Mouse (Mus musculus) embryonic stem cell, embryonic (primary cell): ENCODE results near the gene Arhgef17.

ENCODE experiments used
- CTCF ChIA-PET, 4 experiments: fragments of 300-600 bp in 2 of 4; fragments of 350-600 bp in 2 of 4; sonication (Branson Sonifier 250); formaldehyde crosslinking; loops; one replicate each; lab custom pipeline; 2022; ENCODE audit warnings: inconsistent platforms in 2 of 4; lab: Charles Lee
- POLR2A ChIA-PET, 4 experiments: fragments of 300-600 bp in 2 of 4; fragments of 350-600 bp in 2 of 4; sonication (Branson Sonifier 250); formaldehyde crosslinking; loops; one replicate each; lab custom pipeline; 2022; ENCODE audit warnings: antibody characterized with exemption in 4 of 4, inconsistent platforms in 1 of 4; lab: Charles Lee

Arhgef17 gene

GRCm38 (mm10) chr7:100855795-100856573 lies 75.9 kb downstream of the Arhgef17 start:
- ChIA-PET POLR2A (interaction anchor here in 2 of 4 experiments (0.8 to 4.8 kb wide), 9 partner anchors 7 to 538 kb away, joined by 3 to 23 read pairs (median 4); partner anchors contain the start of genes Relt (in 2 of the 2), Arhgef17 (in 1 of the 2) and Fam168a (in 1 of the 2)), CTCF (interaction anchor here in 1 of 4 experiments (1.3 to 1.4 kb wide), 2 partner anchors 13 to 113 kb away, joined by 3 read pairs; no protein-coding TSS in a partner anchor)

DNA sequence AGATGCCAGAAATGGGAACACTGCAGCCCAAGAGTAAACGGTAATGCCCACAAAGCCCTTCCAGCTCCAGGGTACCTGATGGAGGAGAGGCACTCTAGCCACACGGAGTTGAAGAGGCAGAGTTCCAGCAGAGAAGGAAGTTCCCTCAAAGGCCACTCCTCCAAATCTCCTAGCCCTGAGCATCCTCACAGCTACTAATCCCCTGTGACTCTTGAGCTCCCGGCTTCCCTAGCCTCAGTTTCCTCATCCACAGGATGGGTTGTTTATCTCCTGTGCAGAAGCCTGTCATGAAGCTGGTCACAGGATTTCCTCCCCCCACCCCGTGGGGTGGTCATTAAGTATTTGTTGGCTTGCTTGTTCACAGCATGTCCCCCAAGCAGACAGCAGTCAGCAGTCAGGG lies 76.6 kb downstream of the Arhgef17 start:
- POLR2A ChIA-PET: interaction anchor here in 2 of 4 experiments (0.8 to 4.8 kb wide), 8 partner anchors 8 to 149 kb away, joined by 3 to 23 read pairs (median 4); partner anchors contain the start of genes Relt (in 2 of the 2), Arhgef17 (in 1 of the 2) and Fam168a (in 1 of the 2)
- CTCF ChIA-PET: interaction anchor here in 2 of 4 experiments (0.6 to 1.4 kb wide), 2 partner anchors 79 to 113 kb away, joined by 3 to 10 read pairs; no protein-coding TSS in a partner anchor

DNA sequence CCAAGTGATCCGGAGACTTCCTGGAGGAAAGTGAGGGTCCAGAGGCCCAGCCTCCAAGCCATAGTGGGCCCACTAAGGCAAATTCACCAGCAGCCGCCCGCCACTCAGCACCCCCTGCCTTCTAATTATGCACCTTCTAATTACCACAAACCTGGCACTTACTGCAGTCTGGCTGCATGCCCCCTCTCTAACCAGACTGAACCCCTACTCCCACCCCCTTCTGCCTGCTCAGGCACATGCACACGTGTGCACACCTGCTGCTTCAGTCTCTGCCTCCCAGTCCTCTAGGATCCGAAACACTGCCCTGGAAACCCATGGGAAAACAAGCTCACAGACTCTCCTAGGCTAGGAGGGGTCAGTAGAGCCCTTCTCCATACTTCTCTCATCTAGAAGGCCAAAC lies 77.0 kb downstream of the Arhgef17 start:
- ChIA-PET POLR2A (interaction anchor here in 2 of 4 experiments (1.2 to 4.8 kb wide), 5 partner anchors 8 to 77 kb away, joined by 4 to 23 read pairs (median 6); partner anchors contain the start of genes Relt (in 2 of the 2) and Arhgef17 (in 1 of the 2)), CTCF (interaction anchor here in 2 of 4 experiments (0.6 to 1.4 kb wide), 2 partner anchors 78 to 114 kb away, joined by 3 to 10 read pairs; no protein-coding TSS in a partner anchor)

- ChIA-PET POLR2A (interaction anchor here in 3 of 4 experiments (1.0 to 4.8 kb wide), 7 partner anchors 9 to 19 kb away, joined by 3 to 23 read pairs (median 4); partner anchors contain the start of gene Relt (in 3 of the 3)), CTCF (interaction anchor here in 3 of 4 experiments (1.0 to 1.7 kb wide), 3 partner anchors 9 kb away, joined by 3 to 8 read pairs (median 6); partner anchors contain the start of gene Relt (in 3 of the 3))
Observed at GRCm38 (mm10) chr7:100854137-100854814, 77.6 kb downstream of the Arhgef17 start.

GRCm38 (mm10) chr7:100853396-100853795 lies 78.5 kb downstream of the Arhgef17 start:
- CTCF ChIA-PET: interaction anchor here (0.6 to 1.7 kb wide), 6 partner anchors 10 to 666 kb away, joined by 3 to 8 read pairs (median 3); partner anchors contain the start of gene Relt (in 3 of the 4)

DNA sequence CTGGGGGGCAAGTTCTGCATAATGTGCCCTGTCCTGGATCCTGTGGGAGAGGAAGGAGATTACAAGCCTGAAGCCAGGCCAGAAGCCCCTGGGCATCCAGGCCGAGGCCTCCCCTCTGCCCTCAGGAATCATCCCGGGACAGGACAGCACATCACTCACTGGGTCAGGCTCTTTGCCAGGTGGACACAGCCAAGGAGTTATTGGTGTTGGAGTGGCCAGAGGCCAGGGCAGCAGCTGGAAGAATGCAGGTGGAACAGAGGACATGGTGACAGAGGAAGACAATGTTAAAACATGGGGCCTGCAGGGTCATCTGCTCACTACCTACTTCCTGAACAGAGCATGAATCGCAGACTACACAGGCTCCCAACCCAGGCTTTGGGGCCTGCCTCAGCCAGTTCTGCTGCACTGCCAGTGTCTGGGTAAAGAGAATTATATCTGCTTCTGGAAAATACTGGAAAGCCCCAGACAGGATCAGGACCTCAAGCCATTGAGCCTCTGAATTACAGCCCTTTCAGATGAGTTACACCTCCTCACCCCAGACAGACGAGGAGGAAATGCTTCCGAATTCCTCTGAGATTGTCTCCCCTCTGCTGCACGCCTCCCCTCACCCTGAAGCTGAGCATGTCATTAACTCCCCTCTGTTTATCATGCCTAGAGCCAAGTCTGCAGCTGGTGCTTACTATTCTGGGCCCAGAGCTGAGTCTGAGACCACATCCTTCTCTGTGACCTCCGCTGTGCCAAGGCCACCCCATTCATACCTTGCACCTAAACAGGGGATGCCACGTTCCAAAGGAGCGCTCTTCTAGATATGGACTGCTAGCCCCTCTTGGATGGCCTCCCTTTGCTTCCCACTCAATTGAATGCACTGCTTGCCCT lies 80.2 kb downstream of the Arhgef17 start:
- CTCF ChIA-PET: no interaction called here
- POLR2A ChIA-PET: interaction anchor here in 2 of 4 experiments (1.0 to 4.8 kb wide), 2 partner anchors 9 to 12 kb away, joined by 4 to 23 read pairs; partner anchors contain the start of gene Relt (in 1 of the 2)

More at GRCm38 (mm10) chr7:100853396-100853795, 78.5 kb downstream of the Arhgef17 start:
- POLR2A ChIA-PET: interaction anchor here in 3 of 4 experiments (0.7 to 4.8 kb wide), 6 partner anchors 9 to 40 kb away, joined by 3 to 23 read pairs (median 4); partner anchors contain the start of gene Relt (in 3 of the 3)

GRCm38 (mm10) chr7:100849508-100849907 lies 82.4 kb downstream of the Arhgef17 start:
- CTCF ChIA-PET: interaction anchor here (0.6 to 2.5 kb wide), 36 partner anchors 8 to 492 kb away, joined by 3 to 29 read pairs (median 4); partner anchors contain the start of gene Relt (in 4 of the 4)
- POLR2A ChIA-PET: interaction anchor here in 3 of 4 experiments (0.6 to 3.0 kb wide), 15 partner anchors 11 to 242 kb away, joined by 3 to 21 read pairs (median 4); partner anchors contain the start of genes Relt (in 2 of the 3) and Rab6a (in 1 of the 3)

DNA sequence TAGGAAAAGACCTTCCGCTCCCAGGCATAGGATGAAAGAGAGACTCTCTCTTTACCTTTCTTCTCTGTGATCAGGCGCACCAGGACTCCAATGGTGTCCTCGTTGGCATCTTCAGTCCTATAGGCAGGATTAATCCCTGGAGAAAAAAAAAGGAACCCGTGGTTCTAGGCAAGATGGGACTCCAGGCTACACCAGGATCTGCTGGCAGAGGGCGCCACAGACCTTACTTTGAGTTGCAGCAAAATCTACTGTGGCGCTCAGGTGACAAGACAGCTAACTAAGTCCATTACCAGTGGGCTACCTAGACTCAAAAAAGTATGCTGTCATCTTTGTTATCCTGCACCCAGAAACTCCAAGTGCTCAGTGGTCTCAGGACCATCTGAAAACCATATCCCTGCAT lies 83.2 kb downstream of the Arhgef17 start:
- ChIA-PET CTCF (interaction anchor here (0.6 to 2.5 kb wide), 44 partner anchors 7 to 493 kb away, joined by 3 to 29 read pairs (median 4); partner anchors contain the start of gene Relt (in 4 of the 4)), POLR2A (interaction anchor here (0.5 to 3.0 kb wide), 23 partner anchors 9 to 242 kb away, joined by 3 to 21 read pairs (median 4); partner anchors contain the start of genes Relt (in 3 of the 4), Fam168a (in 1 of the 4) and Rab6a (in 1 of the 4))

DNA sequence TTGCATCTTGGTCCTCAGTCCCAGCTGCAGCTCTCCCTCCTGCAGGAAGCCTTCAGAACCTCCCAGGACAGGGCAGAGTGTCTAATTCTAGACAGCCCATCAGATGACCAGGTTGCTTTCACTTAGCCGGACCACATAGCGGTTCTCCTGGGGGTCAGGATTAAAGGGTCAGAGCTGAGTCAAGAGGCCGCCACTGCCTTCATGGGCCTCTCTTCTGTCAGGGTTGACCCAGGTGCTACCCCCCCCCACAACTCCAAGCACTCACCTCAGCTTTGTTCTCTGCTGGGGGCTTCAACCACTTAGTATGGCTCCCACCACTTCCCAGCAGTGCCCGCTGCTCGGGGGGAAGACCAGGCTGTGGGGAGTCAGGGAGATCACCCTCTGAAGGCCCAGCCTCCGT lies 84.8 kb downstream of the Arhgef17 start:
- POLR2A ChIA-PET: interaction anchor here in 3 of 4 experiments (0.6 to 2.1 kb wide), 7 partner anchors 9 to 417 kb away, joined by 3 to 10 read pairs (median 3); partner anchors contain the start of gene Arhgef17 (in 1 of the 3)

GRCm38 (mm10) chr7:100846033-100846432 lies 85.9 kb downstream of the Arhgef17 start:
- CTCF ChIA-PET: interaction anchor here in 1 of 4 experiments (1.5 kb wide), 1 partner anchor 17 kb away, joined by 4 read pairs; the partner anchor contains the start of gene Relt

More for the DNA sequence above, 84.8 kb downstream of the Arhgef17 start:
- CTCF ChIA-PET: interaction anchor here in 3 of 4 experiments (0.5 to 2.4 kb wide), 5 partner anchors 16 to 135 kb away, joined by 3 to 20 read pairs (median 3); partner anchors contain the start of gene Relt (in 2 of the 3)

DNA sequence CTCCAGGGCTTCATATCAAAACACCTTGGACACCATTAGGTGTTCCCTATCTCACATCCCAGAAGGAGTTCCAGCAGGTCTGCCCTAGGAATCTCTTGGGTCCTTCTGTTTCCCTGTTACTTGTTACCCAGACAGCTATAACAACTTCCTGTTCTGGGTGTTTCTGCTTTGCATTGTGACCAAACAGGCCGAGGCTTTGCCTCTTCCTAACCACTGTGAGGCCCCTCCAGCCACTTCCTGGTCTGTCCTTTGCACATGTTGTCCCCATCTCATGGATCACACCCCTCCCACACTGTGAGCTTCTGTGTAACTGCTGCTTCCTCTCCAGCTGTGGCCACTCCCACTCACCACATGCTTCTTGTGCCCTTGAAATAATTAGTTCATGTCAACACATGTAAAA lies 86.5 kb downstream of the Arhgef17 start:
- CTCF ChIA-PET: interaction anchor here in 2 of 4 experiments (0.5 to 1.5 kb wide), 2 partner anchors 18 to 58 kb away, joined by 3 to 4 read pairs; partner anchors contain the start of gene Relt (in 1 of the 2)
- POLR2A ChIA-PET: interaction anchor here in 1 of 4 experiments (1.2 to 1.7 kb wide), 3 partner anchors 12 to 24 kb away, joined by 3 to 7 read pairs (median 6); partner anchors contain the start of gene Relt

More at GRCm38 (mm10) chr7:100846033-100846432, 85.9 kb downstream of the Arhgef17 start:
- POLR2A ChIA-PET: interaction anchor here in 1 of 4 experiments (1.0 to 2.1 kb wide), 6 partner anchors 8 to 33 kb away, joined by 3 to 10 read pairs (median 3); partner anchors contain the start of gene Relt

- POLR2A ChIA-PET: interaction anchor here in 1 of 4 experiments (1.2 to 1.7 kb wide), 3 partner anchors 12 to 24 kb away, joined by 3 to 7 read pairs (median 6); partner anchors contain the start of gene Relt
- CTCF ChIA-PET: interaction anchor here in 2 of 4 experiments (0.5 to 1.7 kb wide), 3 partner anchors 18 to 58 kb away, joined by 3 to 5 read pairs (median 4); partner anchors contain the start of gene Relt (in 2 of the 2)
Observed at GRCm38 (mm10) chr7:100845026-100845400, 86.9 kb downstream of the Arhgef17 start.

DNA sequence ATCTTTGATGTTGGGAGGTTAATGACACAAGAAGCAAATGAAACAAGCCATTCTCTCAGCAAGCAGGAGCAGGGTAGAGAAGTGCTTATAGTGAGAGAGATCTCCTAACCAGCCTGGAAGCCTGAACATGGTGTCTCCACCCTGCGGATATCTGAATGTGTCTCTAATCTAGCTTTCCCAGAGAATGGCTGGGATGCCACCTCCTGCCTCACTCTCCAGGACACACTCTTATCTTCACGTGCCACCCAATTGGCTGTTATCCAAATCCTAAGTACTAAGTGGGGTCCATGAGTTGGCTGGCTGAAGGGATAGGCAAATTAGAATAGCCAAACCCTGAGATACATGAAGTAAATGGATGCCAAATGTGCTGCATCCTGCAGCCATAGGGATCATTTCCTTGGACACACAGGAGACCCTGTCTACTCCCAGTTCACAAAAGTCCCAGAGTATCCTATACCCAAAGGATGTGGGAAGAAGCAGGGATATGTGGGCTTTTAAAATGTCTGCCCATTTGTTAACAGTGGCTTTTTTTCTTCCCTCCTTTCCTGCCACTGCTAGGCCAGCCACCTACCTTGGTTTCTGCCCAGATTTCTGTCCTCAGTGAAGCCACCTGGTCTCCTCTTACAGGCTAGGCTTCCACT lies 87.4 kb downstream of the Arhgef17 start:
- CTCF ChIA-PET: interaction anchor here in 2 of 4 experiments (0.5 to 1.7 kb wide), 3 partner anchors 19 to 59 kb away, joined by 3 to 5 read pairs (median 4); partner anchors contain the start of gene Relt (in 2 of the 2)
- POLR2A ChIA-PET: interaction anchor here in 2 of 4 experiments (0.9 to 2.1 kb wide), 5 partner anchors 9 to 19 kb away, joined by 3 to 7 read pairs (median 6); partner anchors contain the start of gene Relt (in 2 of the 2)

DNA sequence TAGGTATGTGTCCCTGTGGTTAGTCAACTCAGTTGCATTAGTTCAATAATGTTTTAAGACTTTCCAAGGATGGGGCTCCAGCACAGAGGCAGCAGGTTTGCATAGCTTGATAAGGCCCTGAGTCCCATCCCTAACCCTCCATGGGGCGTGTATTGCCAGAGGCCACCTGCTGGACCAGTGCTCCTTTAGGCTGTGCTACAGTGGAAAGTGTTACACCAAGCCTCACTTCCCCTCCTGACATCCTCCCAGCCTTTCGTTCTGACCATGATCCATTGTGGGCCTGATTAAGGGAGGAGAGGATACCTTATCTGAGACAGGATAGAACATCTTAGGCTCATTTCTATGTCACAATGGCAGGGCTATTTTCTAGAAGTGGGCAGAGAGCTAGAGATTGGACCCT lies 88.0 kb downstream of the Arhgef17 start:
- CTCF ChIA-PET: interaction anchor here in 1 of 4 experiments (1.7 kb wide), 1 partner anchor 19 kb away, joined by 5 read pairs; the partner anchor contains the start of gene Relt
- POLR2A ChIA-PET: interaction anchor here in 2 of 4 experiments (0.9 to 2.1 kb wide), 3 partner anchors 9 to 19 kb away, joined by 3 to 6 read pairs (median 5); partner anchors contain the start of gene Relt (in 2 of the 2)
